Mouse (Mus musculus) heart, adult 2 months (tissue): ENCODE measurements at regions not wholly inside any gene's neighbourhood (a gene's known extent, or its start where the extent isn't known, plus 50 kb on each side); places are given as distances from the start of the nearest gene placed in this dataset.

Experiments
- CTCF ChIP-seq: fragments of 200-600 bp; IDR thresholded peaks from 2 replicates; pipeline ENCODE4 v1.8.1; 2022; ENCODE audit warnings: antibody characterized with exemption, mild to moderate bottlenecking, moderate library complexity
- EP300 ChIP-seq: fragments of 200-500 bp; IDR thresholded peaks from 2 replicates; pipeline ENCODE4 v1.6.1; 2011; ENCODE audit warnings: low read depth, low read length, control low read depth; ENCODE audit not compliant: insufficient read depth
- POLR2A ChIP-seq: fragments of 200-500 bp; IDR thresholded peaks from 2 replicates; pipeline ENCODE4 v1.6.1; 2011; ENCODE audit warnings: mild to moderate bottlenecking, low read depth, low read length, control low read depth; ENCODE audit not compliant: insufficient read depth

- TF ChIP-seq CTCF (no peak), POLR2A (no peak), EP300 (no peak)
Measured at GRCm38 (mm10) chr10:117456427-117456826, 76.6 kb upstream of the Cpsf6 start.
